Mouse (Mus musculus): Measurements from ENCODE around the gene Ccl7. TPM values are rescaled to one million over a fixed set of nuclear protein-coding genes. Genes with fewer than 3 reads are reported as not detected.

Gene Ccl7
- polyA plus RNA-seq, 1 experiment, result not detected

- no peak for TF ChIP-seq GATA1 (IDR thresholded peaks at IDR 0.05; ENCODE audit: low read length)
Observed at GRCm38 (mm10) chr11:82066953-82067571, 21.6 kb downstream of the Ccl7 start.

GRCm38 (mm10) chr11:82071076-82071475 lies 25.6 kb downstream of the Ccl7 start:
- no peak for TF ChIP-seq GATA1 (IDR thresholded peaks at IDR 0.05; ENCODE audit: low read length)

GRCm38 (mm10) chr11:82072374-82072773 lies 26.9 kb downstream of the Ccl7 start:
- no peak for TF ChIP-seq GATA1 (IDR thresholded peaks at IDR 0.05; ENCODE audit: low read length)

GRCm38 (mm10) chr11:82072984-82073383 lies 27.5 kb downstream of the Ccl7 start:
- TF ChIP-seq GATA1 (IDR thresholded peaks at IDR 0.05; ENCODE audit: low read length), result no peak

GRCm38 (mm10) chr11:82073686-82074085 lies 28.2 kb downstream of the Ccl7 start:
- TF ChIP-seq GATA1 (IDR thresholded peaks at IDR 0.05; ENCODE audit: low read length), result no peak

- no peak for TF ChIP-seq GATA1 (IDR thresholded peaks at IDR 0.05; ENCODE audit: low read length)
Observed at GRCm38 (mm10) chr11:82077031-82077430, 31.5 kb downstream of the Ccl7 start.

- TF ChIP-seq GATA1 (IDR thresholded peaks at IDR 0.05; ENCODE audit: low read length), result no peak
Observed at GRCm38 (mm10) chr11:82078136-82078730, 32.7 kb downstream of the Ccl7 start.

- no peak for TF ChIP-seq GATA1 (IDR thresholded peaks at IDR 0.05; ENCODE audit: low read length)
Observed at GRCm38 (mm10) chr11:82080865-82081264, 35.4 kb downstream of the Ccl7 start.

- no peak for TF ChIP-seq GATA1 (IDR thresholded peaks at IDR 0.05; ENCODE audit: low read length)
Observed at GRCm38 (mm10) chr11:82084360-82084759, 38.8 kb downstream of the Ccl7 start.

Other genes starting within 250 kb of the Ccl7 start
- gene 5530401A14Rik, start 185.0 kb upstream of the Ccl7 start, polyA plus RNA-seq (2012), result not detected in 2 replicates
- gene Asic2, start 77.3 kb upstream of the Ccl7 start, polyA plus RNA-seq (2012), result not detected in 2 replicates
- not detected in 2 replicates for gene Ccl2, start 10.1 kb upstream of the Ccl7 start, polyA plus RNA-seq (2012)
- gene Gm17268, start 7.2 kb upstream of the Ccl7 start, polyA plus RNA-seq (2012), result not detected in 2 replicates
- not detected in 2 replicates for gene Ccl11, start 12.1 kb downstream of the Ccl7 start, polyA plus RNA-seq (2012)
- gene Ccl12, start 56.1 kb downstream of the Ccl7 start, polyA plus RNA-seq (2012), result not detected in 2 replicates
- not detected in 2 replicates for gene Ccl8, start 69.5 kb downstream of the Ccl7 start, polyA plus RNA-seq (2012)

Data from G1E-ER4 (cell line).